Mouse (Mus musculus) erythroblast, embryonic 14.5 days (primary cell): ENCODE measurements at regions not wholly inside any gene's neighbourhood (a gene's known extent, or its start where the extent isn't known, plus 50 kb on each side); places are given as distances from the start of the nearest gene placed in this dataset.

Experiments
- GATA1 ChIP-seq: IDR thresholded peaks from 2 replicates; pipeline ENCODE4 v1.6.1; 2012; ENCODE audit warnings: low read length, inconsistent platforms, mixed read lengths
- TAL1 ChIP-seq: IDR thresholded peaks from 3 replicates; pipeline ENCODE4 v1.6.1; 2012; ENCODE audit warnings: low read length, inconsistent platforms, mixed read lengths

- TF ChIP-seq GATA1 = no peak
- no peak for TF ChIP-seq TAL1
These were observed 255.3 kb downstream of the Icos start for GRCm38 (mm10) chr1:61233001-61233400.
